17 mouse cellular contexts compared by ENCODE assay signal in the genomic region with DNA sequence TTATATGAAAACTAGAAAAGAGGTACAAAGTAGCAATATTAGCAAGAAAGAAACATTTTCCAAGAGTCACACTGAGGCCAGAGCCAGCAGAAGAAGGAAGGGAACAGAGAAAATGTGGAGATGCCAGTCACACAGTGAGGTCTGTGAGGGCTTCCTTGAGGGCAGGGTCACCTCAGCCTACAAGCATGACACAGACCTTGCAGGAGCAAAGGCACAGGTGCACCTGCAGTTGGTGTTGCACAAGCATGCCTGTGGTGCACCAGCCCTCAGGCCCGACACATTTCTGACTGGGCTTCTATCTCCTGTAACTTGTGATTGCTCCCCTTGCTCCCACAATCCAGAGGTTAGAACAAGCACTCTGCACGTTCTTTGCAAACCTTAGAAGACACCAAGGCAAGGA.
"Had no signal": no experiment of that assay in that cellular context is flagged by ENCODE, and none has a peak within 500 bp of the region (broad histone marks: within the 10 kb centered on the region; RNA-seq: fewer than 3 reads in every experiment).

No protein-coding gene starts in this region.

- H3K27ac ChIP-seq: lung, embryonic 15.5 days; macrophage; midbrain, embryonic 13.5 days; midbrain, embryonic 15.5 days; neural tube, embryonic 12.5 days; stomach, embryonic 15.5 days; stomach, postnatal 0 days had no signal

- H3K4me2 ChIP-seq: lung, embryonic 15.5 days; midbrain, embryonic 11.5 days; midbrain, embryonic 13.5 days; midbrain, embryonic 15.5 days; neural tube, embryonic 12.5 days; stomach, embryonic 15.5 days had no signal

- DNase-seq: lung, adult 2 months; lung, postnatal 14 days; lung, postnatal 36 days; right cerebral cortex, postnatal 14 days; thymus, adult 2 months; thymus, postnatal 25 days; thymus, postnatal 4 days had no signal

- ATAC-seq: lung, postnatal 0 days; midbrain, embryonic 13.5 days; midbrain, embryonic 15.5 days had no signal

- H3K9ac ChIP-seq: lung, embryonic 15.5 days; midbrain, embryonic 13.5 days; midbrain, embryonic 15.5 days; neural tube, embryonic 12.5 days; stomach, embryonic 15.5 days had no signal

- H3K4me1 ChIP-seq: lung, embryonic 15.5 days; midbrain, embryonic 13.5 days; midbrain, embryonic 15.5 days; stomach, embryonic 15.5 days had no signal

- H3K36me3 ChIP-seq: lung, embryonic 15.5 days; midbrain, embryonic 13.5 days; midbrain, embryonic 15.5 days; neural tube, embryonic 12.5 days; stomach, embryonic 15.5 days had no signal

- H3K4me3 ChIP-seq: lung, embryonic 15.5 days; megakaryocyte, embryonic 14.5 days; midbrain, embryonic 13.5 days; midbrain, embryonic 15.5 days; neural tube, embryonic 12.5 days; stomach, embryonic 15.5 days had no signal

- H3K9me3 ChIP-seq: lung, embryonic 15.5 days; megakaryocyte, embryonic 14.5 days; midbrain, embryonic 13.5 days; midbrain, embryonic 15.5 days; neural tube, embryonic 12.5 days; stomach, embryonic 15.5 days had no signal

- H3K27me3 ChIP-seq: lung, embryonic 15.5 days; megakaryocyte, embryonic 14.5 days; midbrain, embryonic 13.5 days; midbrain, embryonic 15.5 days; neural tube, embryonic 12.5 days; stomach, embryonic 15.5 days had no signal
